Mouse (Mus musculus) macrophage (primary cell): ENCODE data around the gene Ugt1a1. TPM values are rescaled to one million over a fixed set of nuclear protein-coding genes. Genes with fewer than 3 reads are reported as not detected.

Experiments
- H3K27ac ChIP-seq: fragments of 350-480 bp; formaldehyde crosslinking; 2 replicates; pipeline ENCODE4 v1.9.0; 2021
- H3K36me3 ChIP-seq: fragments of 350-480 bp; formaldehyde crosslinking; 2 replicates; pipeline ENCODE4 v1.9.0; 2021; ENCODE audit errors: inconsistent target
- H3K4me3 ChIP-seq: fragments of 350-480 bp; formaldehyde crosslinking; 2 replicates; pipeline ENCODE4 v1.9.0; 2021; ENCODE audit errors: inconsistent target
- H3K79me2 ChIP-seq: fragments of 350-480 bp; formaldehyde crosslinking; 2 replicates; pipeline ENCODE4 v1.9.0; 2021; ENCODE audit errors: inconsistent target
- WGBS: methylation state at CpG from one replicate; pipeline ENCODE4 v1.1.7; 2026; ENCODE audit warnings: inconsistent platforms; ENCODE audit not compliant: missing documents; 5-methylcytosine and 5-hydroxymethylcytosine counted together
- polyA plus RNA-seq: library from polyadenylated mRNA; stranded (reverse); fragments of 250-400 nt; gene quantifications from 3 replicates; pipeline ENCODE4 v1.2.4, GENCODE M21; 2018; ENCODE audit warnings: inconsistent platforms

The Ugt1a1 gene
- polyA plus RNA-seq, 1 experiment from 2014 or later: not detected

- Histone ChIP-seq H3K27ac (no peak overlapping the region), H3K79me2 (no peaks in the 10 kb centered on the region), H3K36me3 (no peaks in the 10 kb centered on the region), H3K4me3 (no peak overlapping the region)
- 91% methylated on average over 12 of the region's 12 CpGs for whole genome bisulfite sequencing
Measured at GRCm38 (mm10) chr1:88254793-88255465, 43.2 kb downstream of the Ugt1a1 start.

GRCm38 (mm10) chr1:88255466-88255857 lies 43.7 kb downstream of the Ugt1a1 start:
- Histone ChIP-seq H3K27ac (no peak overlapping the region), H3K79me2 (no peaks in the 10 kb centered on the region), H3K36me3 (no peaks in the 10 kb centered on the region), H3K4me3 (no peak overlapping the region)
- 62% methylated on average over 2 of the region's 2 CpGs for WGBS

GRCm38 (mm10) chr1:88255989-88256754 lies 44.4 kb downstream of the Ugt1a1 start:
- Histone ChIP-seq H3K4me3 (no peak overlapping the region), H3K79me2 (no peaks in the 10 kb centered on the region), H3K36me3 (no peaks in the 10 kb centered on the region), H3K27ac (no peak overlapping the region)
- 85% methylated on average over 13 of the region's 13 CpGs for WGBS

- H3K36me3 ChIP-seq: no peaks in the 10 kb centered on the region
- whole genome bisulfite sequencing: 83% methylated on average over 10 of the region's 10 CpGs
Measured at GRCm38 (mm10) chr1:88256886-88257663, 45.3 kb downstream of the Ugt1a1 start.

GRCm38 (mm10) chr1:88257681-88258080 lies 45.9 kb downstream of the Ugt1a1 start:
- 85% methylated on average over 6 of the region's 6 CpGs for WGBS
- H3K4me3 ChIP-seq: no peak overlapping the region
- no peaks in the 10 kb centered on the region for H3K79me2 ChIP-seq
- H3K36me3 ChIP-seq: peaks cover under 1% of the 10 kb centered on the region; the same call in 1 of the 2 replicates
- H3K27ac ChIP-seq: no peak overlapping the region

More at GRCm38 (mm10) chr1:88256886-88257663, 45.3 kb downstream of the Ugt1a1 start:
- H3K79me2 ChIP-seq: no peaks in the 10 kb centered on the region
- H3K27ac ChIP-seq: no peak overlapping the region
- H3K4me3 ChIP-seq: no peak overlapping the region

- Histone ChIP-seq H3K36me3 (peaks cover 8% of the 10 kb centered on the region), H3K27ac (no peak overlapping the region), H3K79me2 (no peaks in the 10 kb centered on the region), H3K4me3 (no peak overlapping the region)
- 72% methylated on average over 6 of the region's 6 CpGs for WGBS
Measured at GRCm38 (mm10) chr1:88258361-88258760, 46.6 kb downstream of the Ugt1a1 start.

GRCm38 (mm10) chr1:88258881-88259642 lies 47.3 kb downstream of the Ugt1a1 start:
- Histone ChIP-seq H3K79me2 (no peaks in the 10 kb centered on the region), H3K27ac (no peak overlapping the region), H3K4me3 (no peak overlapping the region), H3K36me3 (peaks cover 15% of the 10 kb centered on the region)
- WGBS: 51% methylated on average over 8 of the region's 8 CpGs

GRCm38 (mm10) chr1:88259643-88260024 lies 47.9 kb downstream of the Ugt1a1 start:
- H3K36me3 ChIP-seq: peaks cover 20% of the 10 kb centered on the region
- no peaks in the 10 kb centered on the region for H3K79me2 ChIP-seq
- no peak overlapping the region for H3K27ac ChIP-seq
- WGBS: 85% methylated on average over 4 of the region's 4 CpGs
- no peak overlapping the region for H3K4me3 ChIP-seq

- 82% methylated on average over 6 of the region's 6 CpGs for WGBS
- Histone ChIP-seq H3K27ac (no peak overlapping the region), H3K4me3 (no peak overlapping the region), H3K36me3 (peaks cover 25% of the 10 kb centered on the region), H3K79me2 (no peaks in the 10 kb centered on the region)
Measured at GRCm38 (mm10) chr1:88260114-88260513, 48.4 kb downstream of the Ugt1a1 start.

- Histone ChIP-seq H3K36me3 (peaks cover 32% of the 10 kb centered on the region), H3K79me2 (no peaks in the 10 kb centered on the region), H3K27ac (no peak overlapping the region), H3K4me3 (no peak overlapping the region)
- WGBS: 63% methylated on average over 10 of the region's 10 CpGs
Measured at GRCm38 (mm10) chr1:88260604-88261377, 49.0 kb downstream of the Ugt1a1 start.

- Histone ChIP-seq H3K36me3 (peaks cover 41% of the 10 kb centered on the region), H3K27ac (no peak overlapping the region), H3K4me3 (no peak overlapping the region), H3K79me2 (no peaks in the 10 kb centered on the region)
- 88% methylated on average over 7 of the region's 7 CpGs for WGBS
Measured at GRCm38 (mm10) chr1:88261706-88262105, 49.9 kb downstream of the Ugt1a1 start.

GRCm38 (mm10) chr1:88262255-88262654 lies 50.5 kb downstream of the Ugt1a1 start:
- Histone ChIP-seq H3K36me3 (peaks cover 47% of the 10 kb centered on the region), H3K79me2 (no peaks in the 10 kb centered on the region), H3K4me3 (no peak overlapping the region), H3K27ac (no peak overlapping the region)
- 48% methylated on average over 4 of the region's 4 CpGs for WGBS

GRCm38 (mm10) chr1:88262961-88263360 lies 51.2 kb downstream of the Ugt1a1 start:
- WGBS: 73% methylated on average over 6 of the region's 6 CpGs
- Histone ChIP-seq H3K27ac (no peak overlapping the region), H3K36me3 (peaks cover 54% of the 10 kb centered on the region)

More at GRCm38 (mm10) chr1:88262961-88263360, 51.2 kb downstream of the Ugt1a1 start:
- no peaks in the 10 kb centered on the region for H3K79me2 ChIP-seq
- H3K4me3 ChIP-seq: no peak overlapping the region
